Mouse (Mus musculus) telencephalon, adult 2 months (tissue): ENCODE data around the gene Nipal4.

Experiments
- DNase-seq: peaks from one replicate; pipeline ENCODE4 v3.0.0-alpha.2; 2011; ENCODE audit warnings: low read depth, low spot score

Gene Nipal4

DNA sequence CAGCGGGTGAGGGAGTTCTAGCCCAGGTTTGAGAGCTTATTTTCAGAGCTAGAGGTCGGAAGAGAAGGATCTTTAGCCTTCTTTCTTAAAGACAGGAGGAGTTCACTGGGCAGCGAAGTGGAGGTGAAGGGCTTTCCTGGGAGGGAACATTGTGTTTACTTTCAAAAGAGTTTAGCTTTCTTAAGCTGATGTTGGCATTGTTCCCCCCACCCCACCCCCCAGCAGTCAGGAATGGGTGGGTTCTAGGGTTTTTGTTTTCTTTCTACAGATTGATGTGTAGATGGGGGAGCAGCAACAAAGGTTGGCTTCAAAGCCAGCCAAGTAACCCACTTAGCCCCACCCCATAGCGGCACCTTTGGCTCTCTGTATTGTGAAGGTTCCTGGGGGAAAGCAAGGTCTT lies 51.3 kb downstream of the Nipal4 start:
- DNase-seq: no peak

DNA sequence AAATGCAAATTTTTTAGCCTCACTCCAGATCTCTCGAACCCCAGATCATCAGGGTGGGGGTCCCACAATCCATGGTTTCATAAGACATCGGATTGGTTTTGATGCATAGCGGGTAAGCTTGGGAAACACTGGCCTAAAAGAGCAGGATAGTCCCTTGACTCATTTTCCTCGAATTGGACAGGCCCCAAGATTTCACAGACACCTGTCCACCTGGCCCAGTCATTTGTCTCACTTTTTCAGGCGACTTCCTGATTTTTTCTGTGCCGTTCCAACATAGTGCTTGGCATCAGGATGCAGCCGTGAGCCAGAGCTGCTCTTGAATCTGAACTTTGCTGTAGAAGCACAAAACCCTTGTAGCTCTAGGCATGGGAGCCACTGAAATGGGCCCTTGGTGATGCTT lies 52.1 kb downstream of the Nipal4 start:
- no peak for DNase-seq

DNA sequence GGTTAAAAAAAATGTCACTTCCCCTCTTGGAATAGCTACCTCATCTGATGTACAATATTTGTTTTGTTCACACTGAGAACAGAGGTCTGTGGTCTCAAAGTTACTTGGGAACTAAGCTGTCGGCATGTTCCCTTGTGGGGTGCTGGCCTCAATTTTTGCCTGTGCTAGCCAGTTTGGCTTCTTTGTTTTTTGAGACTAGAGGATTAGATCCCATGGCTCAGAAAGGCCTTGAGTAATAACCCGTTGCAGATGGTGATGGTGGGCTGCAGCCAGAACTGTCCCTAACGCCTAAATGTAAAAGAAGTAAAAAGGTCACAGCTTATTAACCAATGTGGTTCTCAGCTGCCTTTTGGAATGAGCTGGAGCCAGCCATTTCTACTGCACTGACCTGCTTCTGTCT lies 53.1 kb downstream of the Nipal4 start:
- no peak for DNase-seq

DNA sequence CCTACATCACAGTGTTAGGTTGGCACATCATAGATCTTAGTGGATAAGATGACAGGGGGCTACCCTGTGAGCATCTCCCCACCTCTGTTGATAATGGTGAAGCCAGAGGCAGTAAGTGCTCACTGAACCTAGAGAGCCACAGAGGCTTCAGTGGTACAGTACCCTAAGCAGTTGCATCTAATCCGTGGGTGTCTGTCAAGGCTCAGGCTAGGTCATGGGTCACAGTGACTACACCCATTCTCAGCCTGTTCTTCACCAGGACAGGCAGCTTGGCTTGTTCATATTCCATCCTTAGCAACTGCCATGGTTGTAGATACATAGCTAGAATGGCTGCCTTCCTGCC lies 55.4 kb downstream of the Nipal4 start:
- DNase-seq: no peak

- no peak for DNase-seq
Measured at GRCm38 (mm10) chr11:46110156-46110944, 56.0 kb downstream of the Nipal4 start.

- no peak for DNase-seq
Measured at GRCm38 (mm10) chr11:46109206-46109605, 57.1 kb downstream of the Nipal4 start.

- DNase-seq: no peak
Measured at GRCm38 (mm10) chr11:46107046-46107445, 59.3 kb downstream of the Nipal4 start.

DNA sequence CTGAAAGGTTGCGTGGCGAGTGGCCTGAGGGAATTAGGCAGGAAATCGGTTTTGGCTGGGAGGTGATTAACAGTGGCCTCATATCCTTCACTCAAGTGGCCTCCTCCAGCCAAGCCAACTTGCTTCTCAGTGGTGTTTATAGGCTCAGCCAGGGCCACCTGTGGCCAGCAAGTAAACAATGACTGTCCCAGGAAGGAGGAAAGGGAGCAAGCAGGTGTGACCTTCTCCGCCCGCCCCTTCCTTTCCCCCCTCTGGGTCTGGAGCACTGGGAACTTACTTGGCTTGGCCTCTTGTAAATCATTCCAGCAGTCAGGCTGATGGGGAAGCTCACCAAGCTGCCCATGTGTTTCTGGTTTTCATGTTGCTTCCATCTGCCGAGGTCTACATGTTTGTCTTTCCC lies 64.2 kb downstream of the Nipal4 start:
- DNase-seq: no peak
